Mouse (Mus musculus) spleen, embryonic (tissue): ENCODE data around the gene Ccz1.
"Not testable (repeated sequence)": the region's sequence is repeated elsewhere in the genome, so short reads cannot be mapped to it uniquely, and the experiment has no call there.

Experiments used
- CTCF ChIA-PET: fragments of 350-600 bp; sonication (Branson Sonifier 250); formaldehyde crosslinking; loops from one replicate; lab custom pipeline; 2022; lab: Charles Lee

Ccz1 gene

GRCm38 (mm10) chr5:144014551-144015311 lies at the start of gene Ccz1:
TSS of gene Ccz1 (minus strand) at chr5:144014877.
- CTCF ChIA-PET: interaction anchor here (0.6 kb wide), 1 partner anchor 111 kb away, joined by 4 read pairs; no protein-coding TSS in a partner anchor

- CTCF ChIA-PET: interaction anchor here (0.6 kb wide), 1 partner anchor 23 kb away, joined by 3 read pairs; no protein-coding TSS in a partner anchor
Observed at GRCm38 (mm10) chr5:144064093-144064492, 49.4 kb upstream of the Ccz1 start.

GRCm38 (mm10) chr5:144054340-144054739 lies 39.7 kb upstream of the Ccz1 start:
- CTCF ChIA-PET: no interaction called here

- CTCF ChIA-PET: no interaction called here
Observed at GRCm38 (mm10) chr5:144053450-144053849, 38.8 kb upstream of the Ccz1 start.

- CTCF ChIA-PET: no interaction called here
Observed at GRCm38 (mm10) chr5:144051268-144051667, 36.6 kb upstream of the Ccz1 start.

GRCm38 (mm10) chr5:144049881-144050280 lies 35.2 kb upstream of the Ccz1 start:
- CTCF ChIA-PET: no interaction called here

GRCm38 (mm10) chr5:144047324-144047723 lies 32.6 kb upstream of the Ccz1 start:
- CTCF ChIA-PET: no interaction called here

GRCm38 (mm10) chr5:144043166-144043565 lies 28.5 kb upstream of the Ccz1 start:
- CTCF ChIA-PET: interaction anchor here (0.5 to 1.4 kb wide), 2 partner anchors 58 to 110 kb away, joined by 4 to 5 read pairs; no protein-coding TSS in a partner anchor

- CTCF ChIA-PET: interaction anchor here (0.6 to 1.1 kb wide), 5 partner anchors 17 to 116 kb away, joined by 3 to 4 read pairs (median 3); no protein-coding TSS in a partner anchor
Observed at GRCm38 (mm10) chr5:144040720-144041364, 26.2 kb upstream of the Ccz1 start.

- CTCF ChIA-PET: no interaction called here
Observed at GRCm38 (mm10) chr5:144039886-144040285, 25.2 kb upstream of the Ccz1 start.

- CTCF ChIA-PET: interaction anchor here (0.8 to 0.9 kb wide), 2 partner anchors 93 to 115 kb away, joined by 3 read pairs; no protein-coding TSS in a partner anchor
Observed at GRCm38 (mm10) chr5:144039156-144039675, 24.5 kb upstream of the Ccz1 start.

- CTCF ChIA-PET: no interaction called here
Observed at GRCm38 (mm10) chr5:144036952-144037351, 22.3 kb upstream of the Ccz1 start.

- CTCF ChIA-PET: interaction anchor here (0.6 kb wide), 1 partner anchor 36 kb away, joined by 3 read pairs; no protein-coding TSS in a partner anchor
Observed at GRCm38 (mm10) chr5:144034567-144034966, 19.9 kb upstream of the Ccz1 start.

GRCm38 (mm10) chr5:144032491-144032890 lies 17.8 kb upstream of the Ccz1 start:
- CTCF ChIA-PET: no interaction called here

- CTCF ChIA-PET: no interaction called here
Observed at GRCm38 (mm10) chr5:144026620-144027263, 12.1 kb upstream of the Ccz1 start, which contains the start of gene Ocm. TSS of gene Ocm (minus strand) at chr5:144026670.

GRCm38 (mm10) chr5:144015845-144016244 lies 1.2 kb upstream of the Ccz1 start:
- CTCF ChIA-PET: interaction anchor here (0.6 kb wide), 3 partner anchors 13 to 613 kb away, joined by 3 to 5 read pairs (median 3); no protein-coding TSS in a partner anchor

- CTCF ChIA-PET: no interaction called here
Observed at GRCm38 (mm10) chr5:144015312-144015650, 604 bp upstream of the Ccz1 start.

- CTCF ChIA-PET: not testable (repeated sequence)
Observed at GRCm38 (mm10) chr5:144013366-144014134, 1.1 kb downstream of the Ccz1 start.

GRCm38 (mm10) chr5:144002461-144003192 lies 12.1 kb downstream of the Ccz1 start:
- CTCF ChIA-PET: interaction anchor here (0.6 to 0.7 kb wide), 2 partner anchors 13 to 386 kb away, joined by 5 to 6 read pairs; no protein-coding TSS in a partner anchor

GRCm38 (mm10) chr5:143999409-143999808 lies 15.3 kb downstream of the Ccz1 start:
- CTCF ChIA-PET: interaction anchor here (1.0 kb wide), 1 partner anchor 286 kb away, joined by 3 read pairs; no protein-coding TSS in a partner anchor
